Mouse (Mus musculus) thymus, adult 2 months (tissue): ENCODE measurements around the gene Tubb2a.

Experiments used
- CTCF ChIP-seq: fragments of 200-500 bp; IDR thresholded peaks from 2 replicates; pipeline ENCODE4 v1.5.1; 2012; ENCODE audit warnings: mild to moderate bottlenecking, control low read depth, low read length, moderate library complexity, borderline replicate concordance; ENCODE audit not compliant: control insufficient read depth, poor library complexity, insufficient read depth; ENCODE audit errors: extremely low read depth
- POLR2A ChIP-seq: fragments of 200-500 bp; IDR thresholded peaks from 2 replicates; pipeline ENCODE4 v1.6.1; 2012; ENCODE audit warnings: mild to moderate bottlenecking, low read length, control low read depth, moderate library complexity; ENCODE audit not compliant: control insufficient read depth, poor library complexity, insufficient read depth; ENCODE audit errors: extremely low read depth

- TF ChIP-seq POLR2A, result no peak
- no peak for TF ChIP-seq CTCF
These were observed 33.2 kb upstream of the Tubb2a start for GRCm38 (mm10) chr13:34111019-34111418.
